Mouse (Mus musculus) left cerebral cortex, adult 8-10 months (tissue): ENCODE measurements at regions not wholly inside any gene's neighbourhood (a gene's known extent, or its start where the extent isn't known, plus 50 kb on each side); places are given as distances from the start of the nearest gene placed in this dataset.

Source experiments
- DNase-seq, 2 experiments: peaks; one replicate each; pipeline ENCODE4 v3.0.0; 2022; ENCODE audit warnings: low spot score in 2 of 2

GRCm38 (mm10) chr14:58253369-58253968, 183.1 kb downstream of the Fgf9 start:
- no peak for DNase-seq

GRCm38 (mm10) chr14:58225869-58226268, 155.5 kb downstream of the Fgf9 start:
- DNase-seq: no peak

- no peak for DNase-seq
Observed at GRCm38 (mm10) chr14:58224419-58224818, 154.1 kb downstream of the Fgf9 start.

- DNase-seq: no peak
Observed at GRCm38 (mm10) chr14:58208401-58208800, 138.1 kb downstream of the Fgf9 start.

GRCm38 (mm10) chr14:58202607-58203295, 132.4 kb downstream of the Fgf9 start:
- peak; percentile 3 to 65 for DNase-seq

- DNase-seq: no peak
Observed at GRCm38 (mm10) chr14:58189948-58190347, 119.6 kb downstream of the Fgf9 start.

GRCm38 (mm10) chr14:58182869-58183268, 112.5 kb downstream of the Fgf9 start:
- DNase-seq: no peak

- no peak for DNase-seq
Observed at GRCm38 (mm10) chr14:58180724-58181123, 110.4 kb downstream of the Fgf9 start.

GRCm38 (mm10) chr14:58175651-58176363, 105.5 kb downstream of the Fgf9 start:
- DNase-seq: no peak

GRCm38 (mm10) chr14:58174512-58174911, 104.2 kb downstream of the Fgf9 start:
- no peak for DNase-seq

GRCm38 (mm10) chr14:58168920-58169319, 98.6 kb downstream of the Fgf9 start:
- DNase-seq: no peak
